Mouse (Mus musculus): Measurements from ENCODE around the gene Gpr55.

DNA sequence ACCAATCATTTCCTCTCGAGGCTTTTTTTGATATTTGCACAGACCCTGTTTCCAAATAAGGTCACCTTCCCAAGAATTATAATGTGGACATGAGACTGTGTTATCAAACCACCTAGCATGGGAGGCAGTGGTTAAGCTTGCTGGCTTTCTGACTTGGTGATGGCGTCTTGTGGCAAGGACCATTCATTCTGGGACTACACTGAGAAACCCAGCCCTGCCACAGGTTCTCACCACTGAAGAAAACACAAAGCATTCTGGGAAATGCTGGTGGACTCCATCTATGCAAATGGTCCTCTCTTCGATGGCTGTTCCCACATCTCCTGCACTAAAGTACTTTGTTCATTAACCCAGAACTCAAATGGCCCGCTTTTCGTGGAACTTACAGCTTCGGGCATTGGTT, 45.2 kb upstream of the Gpr55 start:
- no peak for TF ChIP-seq HCFC1 (IDR thresholded peaks at IDR 0.05; ENCODE audit: borderline replicate concordance, insufficient read depth, low read length)
- no peak for TF ChIP-seq MAFK (IDR thresholded peaks at IDR 0.05; ENCODE audit: insufficient read depth, low read depth, low read length)
- TF ChIP-seq ZNF384 (IDR thresholded peaks at IDR 0.05; ENCODE audit: low read depth, low read length) = no peak
- no peak for TF ChIP-seq ZC3H11A (IDR thresholded peaks at IDR 0.05; ENCODE audit: borderline replicate concordance, low read depth, low read length)
- TF ChIP-seq CHD2 (IDR thresholded peaks at IDR 0.05; ENCODE audit: low read depth, low read length) = no peak

Data from ES-E14 (cell line).